Mouse (Mus musculus): Measurements from ENCODE around the gene Cdrt4. TPM values are rescaled to one million over a fixed set of nuclear protein-coding genes. Genes with fewer than 3 reads are reported as not detected.

The Cdrt4 gene
- total RNA-seq, 1 experiment, result 1.6 TPM

- H3K27ac ChIP-seq (ENCODE audit: insufficient read depth, low read depth, low read length, poor library complexity, severe bottlenecking), result no peak overlapping the region
- TF ChIP-seq MAFK (IDR thresholded peaks at IDR 0.05; ENCODE audit: insufficient read depth, low read depth, low read length), result no peak
- TF ChIP-seq ZC3H11A (IDR thresholded peaks at IDR 0.05; ENCODE audit: borderline replicate concordance, low read depth, low read length), result no peak
- TF ChIP-seq CHD2 (IDR thresholded peaks at IDR 0.05; ENCODE audit: low read depth, low read length), result no peak
- no peak for TF ChIP-seq ZNF384 (IDR thresholded peaks at IDR 0.05; ENCODE audit: low read depth, low read length)
- no peak for TF ChIP-seq HCFC1 (IDR thresholded peaks at IDR 0.05; ENCODE audit: borderline replicate concordance, insufficient read depth, low read length)
- no peaks in the 10 kb centered on the region for H3K9me3 ChIP-seq (ENCODE audit: control insufficient read depth, insufficient read depth, low read depth, low read length)
- DNase-seq (ENCODE audit: low read depth, low spot score), result no peak
- H3K4me1 ChIP-seq (ENCODE audit: control insufficient read depth in 2 of 2, insufficient read depth in 2 of 2, low read length in 2 of 2, poor library complexity in 1 of 2), result no peaks in the 10 kb centered on the region
- H3K36me3 ChIP-seq (ENCODE audit: control insufficient read depth, insufficient read depth, low read length, poor library complexity, severe bottlenecking), result no peaks in the 10 kb centered on the region
- in situ Hi-C loops (cut with MboI; ENCODE audit: low sequenced_read_pairs in 2 of 2, unreplicated experiment in 2 of 2), result no loop called here
- H3K4me3 ChIP-seq (ENCODE audit: insufficient read depth in 1 of 2, low read depth in 1 of 2, low read length in 2 of 2, poor library complexity in 1 of 2, severe bottlenecking in 1 of 2), result no peak overlapping the region
- no peak overlapping the region for H3K9ac ChIP-seq (ENCODE audit: insufficient read depth, low read depth, low read length, poor library complexity, severe bottlenecking)
These were observed 77.1 kb downstream of the Cdrt4 start for GRCm38 (mm10) chr11:63028131-63028530.

- DNase-seq (ENCODE audit: low read depth, low spot score), result no peak
- no peak for TF ChIP-seq ZC3H11A (IDR thresholded peaks at IDR 0.05; ENCODE audit: borderline replicate concordance, low read depth, low read length)
- no peak overlapping the region for H3K27ac ChIP-seq (ENCODE audit: insufficient read depth, low read depth, low read length, poor library complexity, severe bottlenecking)
These were observed 78.2 kb downstream of the Cdrt4 start for GRCm38 (mm10) chr11:63029148-63029714.

GRCm38 (mm10) chr11:63029721-63030120 lies 78.7 kb downstream of the Cdrt4 start:
- no peak for TF ChIP-seq HCFC1 (IDR thresholded peaks at IDR 0.05; ENCODE audit: borderline replicate concordance, insufficient read depth, low read length)
- no peak for TF ChIP-seq ZC3H11A (IDR thresholded peaks at IDR 0.05; ENCODE audit: borderline replicate concordance, low read depth, low read length)
- no peak for TF ChIP-seq ZNF384 (IDR thresholded peaks at IDR 0.05; ENCODE audit: low read depth, low read length)
- no peak for TF ChIP-seq CHD2 (IDR thresholded peaks at IDR 0.05; ENCODE audit: low read depth, low read length)
- no peak for TF ChIP-seq MAFK (IDR thresholded peaks at IDR 0.05; ENCODE audit: insufficient read depth, low read depth, low read length)
- Histone ChIP-seq H3K9me3 (ENCODE audit: control insufficient read depth, insufficient read depth, low read depth, low read length) (no peaks in the 10 kb centered on the region), H3K4me1 (ENCODE audit: control insufficient read depth in 2 of 2, insufficient read depth in 2 of 2, low read length in 2 of 2, poor library complexity in 1 of 2) (no peaks in the 10 kb centered on the region), H3K4me3 (ENCODE audit: insufficient read depth in 1 of 2, low read depth in 1 of 2, low read length in 2 of 2, poor library complexity in 1 of 2, severe bottlenecking in 1 of 2) (no peak overlapping the region), H3K9ac (ENCODE audit: insufficient read depth, low read depth, low read length, poor library complexity, severe bottlenecking) (no peak overlapping the region), H3K27ac (ENCODE audit: insufficient read depth, low read depth, low read length, poor library complexity, severe bottlenecking) (no peak overlapping the region), H3K36me3 (ENCODE audit: control insufficient read depth, insufficient read depth, low read length, poor library complexity, severe bottlenecking) (no peaks in the 10 kb centered on the region)
- no peak for DNase-seq (ENCODE audit: low read depth, low spot score)
- in situ Hi-C loops (cut with MboI; ENCODE audit: low sequenced_read_pairs in 2 of 2, unreplicated experiment in 2 of 2), result no loop called here

More at GRCm38 (mm10) chr11:63029148-63029714, 78.2 kb downstream of the Cdrt4 start:
- in situ Hi-C loops (cut with MboI; ENCODE audit: low sequenced_read_pairs in 2 of 2, unreplicated experiment in 2 of 2), result no loop called here
- Histone ChIP-seq H3K36me3 (ENCODE audit: control insufficient read depth, insufficient read depth, low read length, poor library complexity, severe bottlenecking) (no peaks in the 10 kb centered on the region), H3K9ac (ENCODE audit: insufficient read depth, low read depth, low read length, poor library complexity, severe bottlenecking) (no peak overlapping the region), H3K4me3 (ENCODE audit: insufficient read depth in 1 of 2, low read depth in 1 of 2, low read length in 2 of 2, poor library complexity in 1 of 2, severe bottlenecking in 1 of 2) (no peak overlapping the region), H3K9me3 (ENCODE audit: control insufficient read depth, insufficient read depth, low read depth, low read length) (no peaks in the 10 kb centered on the region), H3K4me1 (ENCODE audit: control insufficient read depth in 2 of 2, insufficient read depth in 2 of 2, low read length in 2 of 2, poor library complexity in 1 of 2) (no peaks in the 10 kb centered on the region)

GRCm38 (mm10) chr11:63035420-63036211 lies 84.6 kb downstream of the Cdrt4 start:
- in situ Hi-C loops (cut with MboI; ENCODE audit: low sequenced_read_pairs in 2 of 2, unreplicated experiment in 2 of 2), result no loop called here
- H3K27ac ChIP-seq (ENCODE audit: insufficient read depth, low read depth, low read length, poor library complexity, severe bottlenecking), result no peak overlapping the region
- no peak for TF ChIP-seq ZNF384 (IDR thresholded peaks at IDR 0.05; ENCODE audit: low read depth, low read length)
- TF ChIP-seq MAFK (IDR thresholded peaks at IDR 0.05; ENCODE audit: insufficient read depth, low read depth, low read length), result no peak
- TF ChIP-seq HCFC1 (IDR thresholded peaks at IDR 0.05; ENCODE audit: borderline replicate concordance, insufficient read depth, low read length), result no peak
- TF ChIP-seq CHD2 (IDR thresholded peaks at IDR 0.05; ENCODE audit: low read depth, low read length), result no peak
- no peak for TF ChIP-seq ZC3H11A (IDR thresholded peaks at IDR 0.05; ENCODE audit: borderline replicate concordance, low read depth, low read length)
- no peaks in the 10 kb centered on the region for H3K9me3 ChIP-seq (ENCODE audit: control insufficient read depth, insufficient read depth, low read depth, low read length)
- DNase-seq (ENCODE audit: low read depth, low spot score), result no peak
- no peaks in the 10 kb centered on the region for H3K36me3 ChIP-seq (ENCODE audit: control insufficient read depth, insufficient read depth, low read length, poor library complexity, severe bottlenecking)
- H3K9ac ChIP-seq (ENCODE audit: insufficient read depth, low read depth, low read length, poor library complexity, severe bottlenecking), result no peak overlapping the region
- peaks cover 0 to 6% of the 10 kb centered on the region in 2 experiments; a peak in 1 of 4 replicates for H3K4me1 ChIP-seq (ENCODE audit: control insufficient read depth in 2 of 2, insufficient read depth in 2 of 2, low read length in 2 of 2, poor library complexity in 1 of 2)
- no peak overlapping the region for H3K4me3 ChIP-seq (ENCODE audit: insufficient read depth in 1 of 2, low read depth in 1 of 2, low read length in 2 of 2, poor library complexity in 1 of 2, severe bottlenecking in 1 of 2)
